Mouse (Mus musculus): Measurements from ENCODE around the gene Gm28048. TPM values are rescaled to one million over a fixed set of nuclear protein-coding genes. Genes with fewer than 3 reads are reported as not detected.

Gm28048 gene
- polyA plus RNA-seq, 1 experiment from 2014 or later: 14.0 TPM

- no peak overlapping the region for H3K4me2 ChIP-seq (replicated peaks; ENCODE audit: low read depth)
Measured at GRCm38 (mm10) chr11:22847732-22848648, 133.9 kb downstream of the Gm28048 start.

GRCm38 (mm10) chr11:22846960-22847731, 134.7 kb downstream of the Gm28048 start:
- H3K4me3 ChIP-seq (ENCODE audit: low read depth, low read length): no peak overlapping the region
- no peak overlapping the region for H3K4me2 ChIP-seq (replicated peaks; ENCODE audit: low read depth)
- no peaks in the 10 kb centered on the region for H3K9me3 ChIP-seq (ENCODE audit: control insufficient read depth, low read length)
- ATAC-seq (ENCODE audit: low FRiP score, low TSS enrichment) (no peak), DNase-seq (ENCODE audit: low spot score) (no peak)
- TF ChIP-seq EP300 (optimal IDR thresholded peaks at IDR 0.05) (no peak), CTCF (IDR thresholded peaks at IDR 0.05; ENCODE audit: low read depth) (no peak)
- 56% methylated on average over 8 of the region's 8 CpGs for WGBS
- no peaks in the 10 kb centered on the region; the same call in 1 of the 2 replicates for H3K36me3 ChIP-seq (ENCODE audit: control insufficient read depth, insufficient read depth, low read length)
- H3K9ac ChIP-seq (ENCODE audit: low read length): no peak overlapping the region
- peaks cover 26% of the 10 kb centered on the region for H3K4me1 ChIP-seq (replicated peaks; ENCODE audit: control insufficient read depth, insufficient read depth)
- no peak overlapping the region; the same call in 1 of the 2 replicates for H3K27ac ChIP-seq (replicated peaks)
- no peaks in the 10 kb centered on the region for H3K27me3 ChIP-seq (ENCODE audit: control insufficient read depth, insufficient read depth, low read length)

More at GRCm38 (mm10) chr11:22847732-22848648, 133.9 kb downstream of the Gm28048 start:
- peak overlapping the region; percentile 40 for H3K27ac ChIP-seq (replicated peaks)
- no peak overlapping the region for H3K4me3 ChIP-seq (ENCODE audit: low read depth, low read length)
- H3K4me1 ChIP-seq (replicated peaks; ENCODE audit: control insufficient read depth, insufficient read depth): peaks cover 26% of the 10 kb centered on the region
- no peak overlapping the region for H3K9ac ChIP-seq (ENCODE audit: low read length)
- no peaks in the 10 kb centered on the region for H3K27me3 ChIP-seq (ENCODE audit: control insufficient read depth, insufficient read depth, low read length)
- H3K36me3 ChIP-seq (ENCODE audit: control insufficient read depth, insufficient read depth, low read length): no peaks in the 10 kb centered on the region; the same call in 1 of the 2 replicates
- H3K9me3 ChIP-seq (ENCODE audit: control insufficient read depth, low read length): no peaks in the 10 kb centered on the region
- 33% methylated on average over 8 of the region's 8 CpGs for WGBS
- peak; percentile 44 for DNase-seq (ENCODE audit: low spot score)
- ATAC-seq (ENCODE audit: low FRiP score, low TSS enrichment): peak; percentile 53
- no peak for TF ChIP-seq CTCF (IDR thresholded peaks at IDR 0.05; ENCODE audit: low read depth)
- TF ChIP-seq EP300 (optimal IDR thresholded peaks at IDR 0.05): no peak

- Histone ChIP-seq H3K4me2 (replicated peaks; ENCODE audit: low read depth) (no peak overlapping the region), H3K9me3 (ENCODE audit: control insufficient read depth, low read length) (no peaks in the 10 kb centered on the region), H3K27ac (replicated peaks) (no peak overlapping the region), H3K36me3 (ENCODE audit: control insufficient read depth, insufficient read depth, low read length) (no peaks in the 10 kb centered on the region; the same call in 1 of the 2 replicates), H3K27me3 (ENCODE audit: control insufficient read depth, insufficient read depth, low read length) (no peaks in the 10 kb centered on the region), H3K4me1 (replicated peaks; ENCODE audit: control insufficient read depth, insufficient read depth) (peaks cover 26% of the 10 kb centered on the region), H3K9ac (ENCODE audit: low read length) (no peak overlapping the region), H3K4me3 (ENCODE audit: low read depth, low read length) (no peak overlapping the region)
- ATAC-seq (ENCODE audit: low FRiP score, low TSS enrichment) (no peak), DNase-seq (ENCODE audit: low spot score) (no peak)
- WGBS: 45% methylated on average over 6 of the region's 6 CpGs
- no peak for TF ChIP-seq EP300 (optimal IDR thresholded peaks at IDR 0.05)
- TF ChIP-seq CTCF (IDR thresholded peaks at IDR 0.05; ENCODE audit: low read depth): no peak
Measured at GRCm38 (mm10) chr11:22846093-22846835, 135.6 kb downstream of the Gm28048 start.

- H3K27ac ChIP-seq (replicated peaks): no peak overlapping the region; the same call in 1 of the 2 replicates
- no peak overlapping the region for H3K4me2 ChIP-seq (replicated peaks; ENCODE audit: low read depth)
- no peaks in the 10 kb centered on the region for H3K9me3 ChIP-seq (ENCODE audit: control insufficient read depth, low read length)
- no peak for DNase-seq (ENCODE audit: low spot score)
- H3K9ac ChIP-seq (ENCODE audit: low read length): no peak overlapping the region
- TF ChIP-seq EP300 (optimal IDR thresholded peaks at IDR 0.05): no peak
- TF ChIP-seq CTCF (IDR thresholded peaks at IDR 0.05; ENCODE audit: low read depth): no peak
- H3K4me1 ChIP-seq (replicated peaks; ENCODE audit: control insufficient read depth, insufficient read depth): peaks cover 22% of the 10 kb centered on the region
- no peak overlapping the region for H3K4me3 ChIP-seq (ENCODE audit: low read depth, low read length)
- H3K36me3 ChIP-seq (ENCODE audit: control insufficient read depth, insufficient read depth, low read length): no peaks in the 10 kb centered on the region; the same call in 1 of the 2 replicates
- ATAC-seq (ENCODE audit: low FRiP score, low TSS enrichment): no peak
- 57% methylated on average over 4 of the region's 4 CpGs for WGBS
- no peaks in the 10 kb centered on the region for H3K27me3 ChIP-seq (ENCODE audit: control insufficient read depth, insufficient read depth, low read length)
Measured at GRCm38 (mm10) chr11:22844754-22845718, 136.9 kb downstream of the Gm28048 start.
